Mouse (Mus musculus): ENCODE results near the gene Wdr62.

GRCm38 (mm10) chr7:30219293-30220007 is 60.8 kb downstream of the Wdr62 start:
- no peak for TF ChIP-seq POLR2A (IDR thresholded peaks at IDR 0.05; ENCODE audit: insufficient read depth, low read length)
- no peak for TF ChIP-seq CTCF (IDR thresholded peaks at IDR 0.05; ENCODE audit: low read depth, low read length)
- no peak; the same call in 1 of the 2 replicates for TF ChIP-seq EP300 (IDR thresholded peaks at IDR 0.05; ENCODE audit: insufficient read depth, low read depth, low read length)

Measured in ES-Bruce4 (cell line).